Mouse (Mus musculus): ENCODE data around the gene Dok7.

- TF ChIP-seq CTCF (IDR thresholded peaks at IDR 0.05; ENCODE audit: borderline replicate concordance, control insufficient read depth, extremely low read depth, insufficient read depth, low read length, poor library complexity) (no peak), POLR2A (IDR thresholded peaks at IDR 0.05; ENCODE audit: control insufficient read depth, extremely low read depth, insufficient read depth, low read length, poor library complexity) (no peak)
Measured at GRCm38 (mm10) chr5:35131237-35131636, 74.7 kb downstream of the Dok7 start.

All from thymus, adult 2 months (tissue).